Mouse (Mus musculus): ENCODE results near the gene Hnf4a. TPM values are rescaled to one million over a fixed set of nuclear protein-coding genes. Genes with fewer than 3 reads are reported as not detected.
A peak's percentile ranks its signal among the peaks of the same experiment; 100 is the strongest.

Hnf4a gene
- polyA plus RNA-seq, 1 experiment from 2014 or later: 24.2 TPM

DNA sequence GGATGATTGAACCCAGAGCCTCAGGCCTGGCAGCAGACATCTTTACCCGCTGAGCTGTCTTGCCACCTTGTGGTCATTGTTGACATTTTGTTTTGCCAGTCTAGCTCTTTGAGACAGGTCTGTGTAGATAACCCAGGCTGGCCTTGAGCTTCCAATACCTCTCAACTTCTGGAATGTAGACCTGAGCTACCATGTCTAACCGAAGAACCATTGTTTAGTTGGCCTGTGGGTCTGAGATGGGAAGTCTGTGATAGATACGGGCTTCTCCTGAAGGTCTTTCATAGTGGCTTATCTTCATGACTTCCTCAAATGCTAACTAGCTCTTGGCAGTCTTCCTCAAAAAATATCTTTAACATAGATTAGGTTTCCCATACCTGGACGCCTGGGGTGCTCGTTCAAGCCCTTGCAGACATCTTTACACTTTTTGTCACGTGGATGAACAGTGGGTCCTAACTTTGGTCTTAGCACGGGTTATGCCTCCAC lies 19.2 kb downstream of the Hnf4a start:
- Histone ChIP-seq H3K4me3 (ENCODE audit: low read depth, low read length) (no peak overlapping the region), H3K4me2 (replicated peaks; ENCODE audit: low read depth) (no peak overlapping the region), H3K9ac (ENCODE audit: low read length) (no peak overlapping the region), H3K36me3 (ENCODE audit: control insufficient read depth, insufficient read depth, low read length) (no peaks in the 10 kb centered on the region), H3K27me3 (ENCODE audit: control insufficient read depth, insufficient read depth, low read length) (no peaks in the 10 kb centered on the region), H3K27ac (replicated peaks) (no peak overlapping the region), H3K9me3 (ENCODE audit: control insufficient read depth, low read length) (no peaks in the 10 kb centered on the region), H3K4me1 (replicated peaks; ENCODE audit: control insufficient read depth, insufficient read depth) (no peaks in the 10 kb centered on the region)
- TF ChIP-seq EP300 (optimal IDR thresholded peaks at IDR 0.05): no peak
- peak; percentile 48 for TF ChIP-seq CTCF (IDR thresholded peaks at IDR 0.05; ENCODE audit: low read depth)
- DNase-seq (ENCODE audit: low spot score): no peak
- no peak for ATAC-seq (ENCODE audit: low FRiP score, low TSS enrichment)
- 84% methylated on average over 7 of the region's 7 CpGs for WGBS

DNA sequence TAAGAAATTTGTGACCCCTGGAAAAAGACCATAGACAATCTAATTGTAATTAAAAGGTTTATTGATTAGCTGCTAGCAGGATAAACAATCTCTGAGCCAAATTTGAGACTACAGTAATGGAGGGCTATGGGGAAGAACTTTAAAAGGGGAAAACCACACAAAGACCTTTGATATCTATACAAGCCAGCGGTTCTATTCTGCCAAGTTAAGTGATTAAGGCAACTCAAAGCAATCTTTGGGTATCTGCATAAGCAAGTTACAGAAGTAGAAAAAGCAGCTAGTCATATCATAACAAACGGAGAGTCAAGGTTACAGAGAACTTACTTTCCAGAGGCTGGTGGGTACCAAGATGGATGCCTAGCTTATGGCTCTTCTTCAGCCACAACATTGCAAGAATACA lies 20.9 kb downstream of the Hnf4a start:
- WGBS: 77% methylated on average over 2 of the region's 2 CpGs
- Histone ChIP-seq H3K36me3 (ENCODE audit: control insufficient read depth, insufficient read depth, low read length) (no peaks in the 10 kb centered on the region), H3K4me3 (ENCODE audit: low read depth, low read length) (no peak overlapping the region), H3K9me3 (ENCODE audit: control insufficient read depth, low read length) (no peaks in the 10 kb centered on the region), H3K4me2 (replicated peaks; ENCODE audit: low read depth) (no peak overlapping the region), H3K9ac (ENCODE audit: low read length) (no peak overlapping the region), H3K4me1 (replicated peaks; ENCODE audit: control insufficient read depth, insufficient read depth) (no peaks in the 10 kb centered on the region), H3K27me3 (ENCODE audit: control insufficient read depth, insufficient read depth, low read length) (no peaks in the 10 kb centered on the region), H3K27ac (replicated peaks) (no peak overlapping the region)
- DNase-seq (ENCODE audit: low spot score): no peak
- TF ChIP-seq EP300 (optimal IDR thresholded peaks at IDR 0.05) (no peak), CTCF (IDR thresholded peaks at IDR 0.05; ENCODE audit: low read depth) (no peak)
- ATAC-seq (ENCODE audit: low FRiP score, low TSS enrichment): no peak

DNA sequence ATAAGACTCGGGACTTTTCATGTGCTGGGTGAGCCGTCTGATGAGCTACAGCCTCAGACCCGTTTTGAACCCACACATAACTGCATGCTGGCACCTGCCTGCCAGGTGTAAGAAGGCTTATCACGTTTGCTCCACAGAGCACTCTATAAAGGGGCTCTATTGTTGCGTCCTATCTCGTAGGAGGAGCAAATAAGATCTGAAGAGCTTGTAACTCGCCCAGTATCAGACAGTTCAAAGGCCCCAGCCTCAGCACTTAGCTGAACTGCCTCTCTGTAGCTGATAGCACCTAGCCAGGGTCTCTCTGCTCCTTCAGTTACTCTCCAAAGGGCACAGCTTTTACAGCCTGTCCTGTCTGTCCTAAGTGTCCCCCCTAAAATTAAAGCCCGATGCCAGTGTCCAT lies 23.8 kb downstream of the Hnf4a start:
- H3K27ac ChIP-seq (replicated peaks): no peak overlapping the region; the same call in 1 of the 2 replicates

DNA sequence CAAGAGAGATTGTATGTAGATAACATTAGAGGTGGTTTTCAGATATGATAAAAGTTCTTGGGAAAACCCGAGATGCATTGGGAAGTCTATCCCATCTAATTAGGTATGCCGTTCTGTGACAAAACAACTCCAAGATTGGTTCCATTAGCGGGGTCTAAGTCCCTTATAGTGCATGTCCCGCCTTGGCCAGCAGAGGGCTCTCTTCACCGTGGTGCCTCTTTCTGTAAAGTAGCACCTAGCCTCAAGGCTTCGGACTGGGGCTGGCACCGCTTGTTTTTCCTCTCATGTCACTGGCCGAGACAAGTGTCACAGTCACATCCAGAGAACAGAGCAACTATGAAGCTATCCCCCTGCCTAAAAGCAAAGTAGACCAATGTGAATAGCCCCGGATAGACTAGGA lies 25.3 kb downstream of the Hnf4a start:
- no peak overlapping the region for H3K4me2 ChIP-seq (replicated peaks; ENCODE audit: low read depth)
- TF ChIP-seq EP300 (optimal IDR thresholded peaks at IDR 0.05): no peak
- peak; percentile 93 for TF ChIP-seq CTCF (IDR thresholded peaks at IDR 0.05; ENCODE audit: low read depth)
- H3K4me1 ChIP-seq (replicated peaks; ENCODE audit: control insufficient read depth, insufficient read depth): no peaks in the 10 kb centered on the region
- no peak overlapping the region for H3K4me3 ChIP-seq (ENCODE audit: low read depth, low read length)
- no peak overlapping the region for H3K9ac ChIP-seq (ENCODE audit: low read length)
- no peaks in the 10 kb centered on the region for H3K36me3 ChIP-seq (ENCODE audit: control insufficient read depth, insufficient read depth, low read length)
- H3K9me3 ChIP-seq (ENCODE audit: control insufficient read depth, low read length): no peaks in the 10 kb centered on the region
- ATAC-seq (ENCODE audit: low FRiP score, low TSS enrichment) (peak; percentile 18; the same call in 1 of the 2 replicates), DNase-seq (ENCODE audit: low spot score) (peak; percentile 78)
- no peaks in the 10 kb centered on the region for H3K27me3 ChIP-seq (ENCODE audit: control insufficient read depth, insufficient read depth, low read length)
- H3K27ac ChIP-seq (replicated peaks): no peak overlapping the region
- WGBS: 10% methylated on average over 9 of the region's 9 CpGs

More for the DNA sequence above, 23.8 kb downstream of the Hnf4a start:
- no peak overlapping the region for H3K4me3 ChIP-seq (ENCODE audit: low read depth, low read length)
- DNase-seq (ENCODE audit: low spot score) (no peak), ATAC-seq (ENCODE audit: low FRiP score, low TSS enrichment) (no peak)
- H3K9me3 ChIP-seq (ENCODE audit: control insufficient read depth, low read length): no peaks in the 10 kb centered on the region
- WGBS: 38% methylated on average over 8 of the region's 8 CpGs
- H3K4me1 ChIP-seq (replicated peaks; ENCODE audit: control insufficient read depth, insufficient read depth): no peaks in the 10 kb centered on the region
- H3K4me2 ChIP-seq (replicated peaks; ENCODE audit: low read depth): no peak overlapping the region
- no peak overlapping the region for H3K9ac ChIP-seq (ENCODE audit: low read length)
- H3K27me3 ChIP-seq (ENCODE audit: control insufficient read depth, insufficient read depth, low read length): no peaks in the 10 kb centered on the region
- H3K36me3 ChIP-seq (ENCODE audit: control insufficient read depth, insufficient read depth, low read length): no peaks in the 10 kb centered on the region
- TF ChIP-seq CTCF (IDR thresholded peaks at IDR 0.05; ENCODE audit: low read depth) (no peak), EP300 (optimal IDR thresholded peaks at IDR 0.05) (no peak)

DNA sequence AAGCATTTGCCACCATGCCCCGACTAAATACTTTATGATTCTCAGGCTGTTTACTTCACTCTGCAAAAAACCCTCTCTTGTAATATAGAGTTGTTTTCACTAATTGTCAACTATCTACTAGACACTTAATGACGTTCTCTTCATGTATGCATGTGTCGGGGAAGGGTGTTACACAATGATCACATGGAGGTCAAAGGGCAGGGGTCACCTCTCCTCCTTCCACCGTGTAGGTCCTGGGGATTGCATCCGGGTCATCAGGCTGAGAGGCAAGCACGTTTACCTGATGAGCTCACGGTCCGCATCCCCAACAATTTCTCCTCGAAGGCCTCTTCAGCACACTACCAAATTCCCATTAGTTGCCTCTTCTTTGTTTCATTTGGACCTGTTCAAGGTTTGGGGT lies 26.6 kb downstream of the Hnf4a start:
- TF ChIP-seq CTCF (IDR thresholded peaks at IDR 0.05; ENCODE audit: low read depth): no peak
- TF ChIP-seq EP300 (optimal IDR thresholded peaks at IDR 0.05): no peak

DNA sequence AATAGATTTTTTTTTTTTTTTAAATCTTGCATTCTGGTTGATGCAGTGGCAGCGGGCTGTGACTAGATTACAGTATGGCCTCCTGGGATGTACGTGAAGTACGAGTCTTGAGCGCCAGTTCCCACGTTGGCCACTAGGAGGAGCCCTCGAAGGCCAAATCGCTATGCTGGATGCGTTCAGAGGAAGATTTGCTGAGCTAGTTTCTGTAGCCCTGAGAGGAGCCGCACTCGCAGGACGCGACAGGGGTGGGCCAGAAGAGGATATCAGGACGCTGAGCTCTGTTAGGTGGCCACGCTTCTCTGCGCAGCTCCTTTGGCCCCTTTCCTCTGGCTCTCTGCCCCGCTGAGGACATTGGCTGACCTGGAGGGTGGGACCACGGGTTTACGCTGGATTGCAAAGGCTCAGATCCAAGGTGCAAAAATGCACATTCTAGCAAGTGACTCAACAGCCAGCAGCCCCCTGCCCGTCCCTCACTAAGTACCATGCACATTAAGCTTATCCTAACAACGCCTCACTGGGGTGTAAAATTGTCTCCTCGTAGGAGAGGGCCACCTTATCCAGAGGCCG lies 28.4 kb downstream of the Hnf4a start:
- Histone ChIP-seq H3K4me1 (replicated peaks; ENCODE audit: control insufficient read depth, insufficient read depth) (no peaks in the 10 kb centered on the region), H3K27me3 (ENCODE audit: control insufficient read depth, insufficient read depth, low read length) (no peaks in the 10 kb centered on the region), H3K4me3 (ENCODE audit: low read depth, low read length) (no peak overlapping the region), H3K36me3 (ENCODE audit: control insufficient read depth, insufficient read depth, low read length) (no peaks in the 10 kb centered on the region), H3K4me2 (replicated peaks; ENCODE audit: low read depth) (peak overlapping the region; percentile 55), H3K27ac (replicated peaks) (no peak overlapping the region), H3K9ac (ENCODE audit: low read length) (peak overlapping the region; percentile 38; the same call in 1 of the 2 replicates), H3K9me3 (ENCODE audit: control insufficient read depth, low read length) (no peaks in the 10 kb centered on the region)
- ATAC-seq (ENCODE audit: low FRiP score, low TSS enrichment) (peak; percentile 56), DNase-seq (ENCODE audit: low spot score) (peak; percentile 85)
- no peak for TF ChIP-seq EP300 (optimal IDR thresholded peaks at IDR 0.05)
- TF ChIP-seq CTCF (IDR thresholded peaks at IDR 0.05; ENCODE audit: low read depth): peak; percentile 97
- 11% methylated on average over 22 of the region's 22 CpGs for WGBS

More for the DNA sequence above, 26.6 kb downstream of the Hnf4a start:
- H3K4me2 ChIP-seq (replicated peaks; ENCODE audit: low read depth): no peak overlapping the region
- H3K4me3 ChIP-seq (ENCODE audit: low read depth, low read length): no peak overlapping the region
- H3K4me1 ChIP-seq (replicated peaks; ENCODE audit: control insufficient read depth, insufficient read depth): no peaks in the 10 kb centered on the region
- no peaks in the 10 kb centered on the region for H3K36me3 ChIP-seq (ENCODE audit: control insufficient read depth, insufficient read depth, low read length)
- 83% methylated on average over 9 of the region's 9 CpGs for WGBS
- no peak overlapping the region for H3K27ac ChIP-seq (replicated peaks)
- no peaks in the 10 kb centered on the region for H3K9me3 ChIP-seq (ENCODE audit: control insufficient read depth, low read length)
- H3K9ac ChIP-seq (ENCODE audit: low read length): no peak overlapping the region
- DNase-seq (ENCODE audit: low spot score) (no peak), ATAC-seq (ENCODE audit: low FRiP score, low TSS enrichment) (no peak)
- H3K27me3 ChIP-seq (ENCODE audit: control insufficient read depth, insufficient read depth, low read length): no peaks in the 10 kb centered on the region

All from stomach, postnatal 0 days (tissue).